Mouse (Mus musculus) neural tube, embryonic 10.5 days (tissue): ENCODE measurements around the gene Trim47.
A peak's percentile ranks its signal among the peaks of the same experiment; 100 is the strongest.

ENCODE experiments used
- DNase-seq: peaks from one replicate; pipeline ENCODE4 v3.0.0-alpha.2; 2017; ENCODE audit warnings: low spot score; ENCODE audit errors: extremely low spot score

Gene Trim47

GRCm38 (mm10) chr11:116088188-116088587, 38.8 kb downstream of the Trim47 start:
- no peak for DNase-seq

GRCm38 (mm10) chr11:116087194-116088130, 39.5 kb downstream of the Trim47 start:
- peak; percentile 89 for DNase-seq

GRCm38 (mm10) chr11:116086258-116087193, 40.5 kb downstream of the Trim47 start, which contains the start of gene Wbp2:
Gene Wbp2, minus strand, starts transcription at chr11:116086995.
- peak; percentile 97 for DNase-seq

- no peak for DNase-seq
Observed at GRCm38 (mm10) chr11:116084166-116084565, 42.8 kb downstream of the Trim47 start.

GRCm38 (mm10) chr11:116083096-116083672, 43.8 kb downstream of the Trim47 start:
- no peak for DNase-seq

- no peak for DNase-seq
Observed at GRCm38 (mm10) chr11:116081081-116081480, 45.9 kb downstream of the Trim47 start.

GRCm38 (mm10) chr11:116079511-116079910, 47.5 kb downstream of the Trim47 start:
- DNase-seq, result no peak

GRCm38 (mm10) chr11:116078676-116079320, 48.2 kb downstream of the Trim47 start:
- DNase-seq, result peak; percentile 56

GRCm38 (mm10) chr11:116078221-116078620, 48.8 kb downstream of the Trim47 start:
- peak; percentile 67 for DNase-seq

GRCm38 (mm10) chr11:116077446-116078204, 49.4 kb downstream of the Trim47 start, which contains the start of gene Unc13d:
Gene Unc13d, minus strand, starts transcription at chr11:116077961.
- DNase-seq, result no peak

- no peak for DNase-seq
Observed at GRCm38 (mm10) chr11:116076836-116077235, 50.2 kb downstream of the Trim47 start.

GRCm38 (mm10) chr11:116076266-116076540, 50.8 kb downstream of the Trim47 start:
- no peak for DNase-seq

- no peak for DNase-seq
Observed at GRCm38 (mm10) chr11:116075539-116076265, 51.3 kb downstream of the Trim47 start.

GRCm38 (mm10) chr11:116074436-116074991, 52.5 kb downstream of the Trim47 start:
- no peak for DNase-seq

GRCm38 (mm10) chr11:116072608-116073007, 54.4 kb downstream of the Trim47 start:
- no peak for DNase-seq

- no peak for DNase-seq
Observed at GRCm38 (mm10) chr11:116071510-116071909, 55.5 kb downstream of the Trim47 start.

GRCm38 (mm10) chr11:116065345-116065744, 61.7 kb downstream of the Trim47 start:
- no peak for DNase-seq

- no peak for DNase-seq
Observed at GRCm38 (mm10) chr11:116064187-116064867, 62.7 kb downstream of the Trim47 start.

- DNase-seq, result no peak
Observed at GRCm38 (mm10) chr11:116063562-116063961, 63.4 kb downstream of the Trim47 start.
